Mouse (Mus musculus) fibroblast of lung, adult 2 months (primary cell): Measurements from ENCODE around the gene Cemip.
A peak's percentile ranks its signal among the peaks of the same experiment; 100 is the strongest.
"Not testable (repeated sequence)": the region's sequence is repeated elsewhere in the genome, so short reads cannot be mapped to it uniquely, and the experiment has no call there.

ENCODE experiments used
- DNase-seq: peaks from one replicate; pipeline ENCODE4 v3.0.0-alpha.2; 2011; ENCODE audit warnings: low read depth

Gene Cemip

DNA sequence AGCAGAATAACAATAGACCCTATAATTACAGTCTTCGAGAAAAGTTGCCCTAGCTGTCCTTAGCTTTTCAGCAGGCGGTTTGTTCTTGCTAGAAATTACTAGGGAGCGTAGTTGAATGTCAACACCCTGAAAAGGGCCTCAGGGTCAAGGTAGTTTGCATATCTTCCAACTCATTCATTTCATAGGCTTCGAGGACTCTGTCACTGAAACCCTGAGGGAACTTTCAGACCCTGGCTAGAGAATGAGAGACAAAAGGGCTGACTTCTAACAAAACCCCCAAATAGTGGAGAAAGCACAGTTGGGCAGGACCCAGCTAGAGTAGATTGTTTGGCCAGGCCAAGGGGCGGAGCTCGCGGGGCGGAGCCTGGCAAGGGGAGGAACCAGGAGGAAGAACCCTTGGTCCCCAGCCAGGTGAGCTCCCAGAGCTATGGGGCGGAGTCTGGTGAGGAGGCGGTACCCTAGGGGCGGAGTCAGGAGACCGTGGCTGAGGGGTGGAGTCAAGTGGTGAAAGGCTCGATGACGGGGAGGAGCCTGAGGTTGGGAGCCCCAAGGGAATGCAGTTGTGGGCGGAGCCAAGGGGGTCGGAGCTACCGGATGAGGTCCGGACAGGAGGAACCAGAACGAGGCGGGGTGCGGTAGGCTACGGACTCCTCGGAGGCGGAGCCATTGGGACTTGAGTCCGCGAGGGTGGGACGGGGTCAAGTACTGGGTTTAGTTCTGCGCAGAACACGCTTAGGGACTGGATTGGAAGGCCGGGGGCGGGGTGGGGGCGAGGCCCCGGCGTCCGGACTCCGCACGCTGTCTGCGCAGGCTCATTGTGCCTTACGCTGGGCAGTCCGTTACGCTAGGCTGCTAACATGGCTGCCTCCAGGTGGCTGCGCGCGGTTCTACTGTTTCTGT lies 194.6 kb downstream of the Cemip start:
- DNase-seq, result peak; percentile 99

DNA sequence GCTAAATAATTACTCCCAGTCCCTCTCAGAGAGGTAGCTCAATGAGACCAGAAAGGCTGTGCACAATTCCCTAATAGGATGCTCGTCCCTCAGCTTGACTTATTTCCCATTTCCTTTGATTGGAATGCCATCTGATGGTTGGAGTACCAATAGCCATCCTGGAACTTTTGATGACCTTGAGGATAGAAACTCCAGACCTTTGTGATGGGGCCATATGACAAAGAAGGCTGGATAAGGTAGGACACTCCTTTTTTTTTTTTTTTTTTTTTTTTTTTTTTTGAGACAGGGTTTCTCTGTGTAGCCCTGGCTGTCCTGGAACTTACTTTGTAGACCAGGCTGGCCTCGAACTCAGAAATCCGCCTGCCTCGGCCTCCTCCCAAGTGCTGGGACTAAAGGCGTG lies 196.4 kb downstream of the Cemip start:
- DNase-seq, result not testable (repeated sequence)

DNA sequence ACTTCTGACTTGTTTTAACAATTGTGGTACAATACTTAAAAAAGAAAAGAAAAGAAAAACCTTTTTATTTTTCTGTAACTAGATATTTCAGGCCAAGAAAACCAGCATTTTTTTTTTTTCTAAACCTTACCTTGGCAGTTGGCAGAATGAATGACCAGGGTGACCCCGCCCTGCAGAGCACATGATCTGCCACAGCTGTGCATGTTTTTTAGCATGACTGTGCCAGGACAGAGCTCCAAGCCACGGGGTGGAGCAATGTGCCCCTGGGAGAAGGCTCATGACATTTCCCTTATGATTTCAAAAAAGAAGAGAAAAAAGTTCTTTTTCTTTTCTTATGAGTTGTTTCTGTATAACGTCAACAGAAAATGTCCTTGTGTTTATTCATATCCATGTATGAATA lies 196.9 kb downstream of the Cemip start:
- peak; percentile 86 for DNase-seq

DNA sequence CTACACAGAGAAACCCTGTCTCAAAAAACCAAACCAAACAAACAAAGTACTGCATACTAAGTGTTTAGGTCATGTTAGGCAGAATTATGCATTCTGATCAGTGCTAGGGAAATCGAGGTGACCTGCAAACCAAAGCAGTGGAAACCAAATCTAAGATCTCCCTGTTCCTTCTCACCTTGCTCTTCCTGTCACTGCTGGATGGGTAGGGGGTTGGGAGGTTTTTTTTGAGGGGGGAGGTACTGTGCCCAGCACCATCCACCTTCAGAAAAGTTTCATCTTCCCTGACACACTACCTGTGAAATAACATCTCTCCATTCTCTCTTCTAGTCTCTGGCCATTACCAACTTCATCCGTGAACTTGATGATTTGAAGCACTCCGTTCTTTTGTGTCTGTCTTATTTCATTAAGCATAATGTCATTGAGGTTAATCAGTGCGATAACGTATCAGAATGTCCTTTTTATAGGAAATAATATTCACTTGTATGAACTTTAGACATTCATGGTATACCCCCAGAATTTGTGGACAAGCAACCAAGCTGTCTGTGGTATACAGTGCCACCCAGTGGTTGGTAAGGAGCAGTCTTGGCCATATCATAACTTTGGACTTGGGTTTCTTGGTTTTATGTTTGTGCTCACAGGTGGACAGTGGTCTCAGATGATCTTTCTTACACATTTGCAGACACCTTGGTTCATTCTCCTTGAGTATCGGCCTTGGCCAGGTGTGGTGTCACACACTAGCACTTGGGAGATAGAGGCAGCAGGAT lies 199.8 kb downstream of the Cemip start:
- DNase-seq, result no peak

DNA sequence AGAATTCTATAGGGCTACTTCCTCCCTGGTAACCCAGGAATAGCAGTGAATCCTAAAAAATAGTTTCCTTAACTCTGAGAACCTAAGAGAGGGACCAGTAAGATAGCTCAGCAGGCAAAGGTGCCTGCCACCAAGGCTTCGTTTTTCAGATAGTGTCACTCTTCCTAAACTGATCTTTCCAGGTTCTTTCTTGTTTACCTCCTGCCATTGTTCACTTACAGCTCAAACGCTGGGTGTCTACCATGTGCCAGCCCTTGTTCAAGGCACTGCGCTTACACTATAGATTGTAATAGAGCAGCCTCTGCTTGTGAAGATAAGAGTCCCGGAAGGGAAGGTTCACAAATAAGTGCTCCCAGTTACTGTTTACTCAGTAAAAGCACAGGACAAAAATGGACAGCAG lies 200.5 kb downstream of the Cemip start:
- no peak for DNase-seq

DNA sequence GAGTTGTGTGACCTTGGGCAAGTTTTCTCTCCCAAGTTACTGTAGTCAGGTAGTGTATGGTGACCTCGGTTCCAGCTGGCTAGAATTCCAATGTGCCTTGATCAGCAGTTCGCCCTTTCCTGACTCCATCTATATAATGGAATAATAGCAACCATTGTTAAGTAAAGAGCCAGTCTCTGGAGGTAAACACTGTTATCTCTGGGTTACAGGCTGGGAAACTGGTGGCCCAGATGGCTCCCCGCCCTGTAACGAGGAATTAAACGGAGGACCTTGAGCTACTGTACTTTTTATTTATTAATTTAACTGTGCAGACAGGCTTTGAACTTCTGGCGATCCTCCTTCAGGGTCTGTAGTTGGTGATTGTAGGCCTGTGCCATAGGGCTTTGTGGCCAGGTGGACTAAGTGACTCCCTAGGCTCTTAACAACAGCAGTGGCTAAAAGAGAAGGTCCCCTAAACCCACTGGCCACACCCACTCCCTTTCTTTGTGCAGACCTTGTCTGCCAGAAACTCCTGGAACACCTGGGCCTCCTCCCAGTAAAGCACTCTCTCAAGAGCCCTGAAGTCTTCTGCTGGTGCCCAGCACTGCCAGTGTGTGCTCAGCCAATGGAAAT lies 201.3 kb downstream of the Cemip start:
- no peak for DNase-seq

DNA sequence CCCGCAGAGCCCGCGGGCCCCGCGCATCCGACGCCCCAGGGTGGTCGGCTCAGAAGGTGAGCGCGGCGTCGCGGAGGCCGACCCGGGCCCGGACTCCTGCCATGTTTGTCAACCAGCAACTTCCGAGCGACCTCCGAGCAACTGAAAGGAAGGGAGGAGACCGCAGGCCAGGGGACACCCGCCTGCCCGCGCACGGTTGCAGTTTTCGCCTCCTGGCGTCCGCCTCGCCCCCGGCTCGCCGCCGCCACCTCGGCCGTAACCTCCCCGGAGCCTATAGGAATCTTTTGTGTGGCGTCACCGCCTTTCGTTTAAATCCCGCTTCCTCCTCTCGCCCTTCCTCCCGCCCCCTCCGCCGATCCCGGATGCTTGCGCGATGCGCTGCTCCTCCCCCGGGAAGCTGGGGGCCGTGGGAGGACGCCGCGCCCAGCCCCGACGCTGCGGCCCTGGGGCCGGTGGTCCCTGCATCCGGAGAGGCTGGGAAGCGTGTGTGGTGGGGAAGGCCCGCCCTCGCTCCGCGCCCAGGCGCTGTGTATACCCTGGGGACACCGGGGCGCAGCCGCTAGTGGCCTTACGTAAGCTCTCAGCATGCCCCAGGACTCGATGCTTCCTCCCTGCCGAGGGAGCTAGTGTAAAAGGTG lies 202.2 kb downstream of the Cemip start, which contains the start of the genes Tlnrd1 and Mesd:
Gene Tlnrd1 (minus strand): TSS at position 285 of the 638 bp plus-strand sequence.
Gene Mesd (plus strand): TSS at position 446 of the 638 bp plus-strand sequence.
- peak; percentile 65 for DNase-seq

DNA sequence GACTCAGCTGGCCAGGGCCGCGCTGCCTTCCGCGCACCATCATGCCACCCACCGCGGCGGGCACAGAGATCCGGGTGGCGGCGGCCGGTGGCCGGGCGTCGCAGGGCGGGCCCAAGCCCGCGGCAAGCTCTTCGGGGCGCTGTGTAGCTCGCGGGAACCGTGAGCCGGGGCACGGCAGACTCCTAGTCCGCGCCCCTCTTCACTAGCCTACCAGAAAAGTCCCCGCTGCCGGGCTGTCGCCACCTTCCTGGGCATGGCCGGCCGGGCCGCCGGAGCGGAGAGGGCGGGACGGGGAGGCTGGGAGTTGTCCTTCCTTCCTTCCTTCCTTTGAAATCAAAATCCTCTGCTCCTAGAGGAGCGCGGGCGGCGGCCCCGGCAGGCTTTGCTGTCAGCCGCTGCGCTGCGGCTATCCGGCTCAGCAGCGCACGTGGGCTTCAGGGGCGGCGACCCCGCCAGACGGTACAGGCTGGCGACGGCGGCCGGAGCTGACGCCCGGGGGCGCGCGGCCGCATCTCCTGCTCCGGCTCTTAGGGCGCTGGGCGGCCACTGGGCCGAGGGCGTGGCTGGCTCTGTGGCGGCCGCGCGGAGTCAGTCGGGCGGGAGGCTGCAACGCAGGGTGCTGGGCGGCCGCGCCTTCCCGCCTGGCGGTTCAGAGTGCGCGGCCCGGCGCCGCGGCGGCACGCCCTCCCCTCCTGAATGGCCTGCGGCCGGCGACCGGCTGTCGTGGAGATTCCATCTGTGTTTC lies 202.9 kb downstream of the Cemip start:
- no peak for DNase-seq
